Mouse (Mus musculus) bone marrow, adult 2 months (tissue): Measurements from ENCODE around the gene Carmil1. TPM values are rescaled to one million over a fixed set of nuclear protein-coding genes. Genes with fewer than 3 reads are reported as not detected.

Experiments used
- H3K27ac ChIP-seq: fragments of 200-500 bp; 2 replicates; pipeline ENCODE4 v1.5.1; 2012; ENCODE audit warnings: low read depth, mild to moderate bottlenecking, control low read depth, inconsistent platforms, low read length; ENCODE audit not compliant: control insufficient read depth, poor library complexity, insufficient read depth
- H3K4me1 ChIP-seq: fragments of 200-500 bp; 2 replicates; pipeline ENCODE4 v1.6.1; 2011; ENCODE audit warnings: low read length; ENCODE audit not compliant: control insufficient read depth, insufficient read depth
- H3K4me3 ChIP-seq: fragments of 200-500 bp; replicated peaks from 2 replicates; pipeline ENCODE3; 2011; ENCODE audit warnings: mild to moderate bottlenecking, low read depth, low read length, control low read depth; ENCODE audit not compliant: control insufficient read depth
- CTCF ChIP-seq: fragments of 200-500 bp; IDR thresholded peaks from 2 replicates; pipeline ENCODE4 v1.5.1; 2011; ENCODE audit warnings: low read length, control low read depth; ENCODE audit not compliant: control insufficient read depth, insufficient read depth
- POLR2A ChIP-seq: fragments of 200-500 bp; IDR thresholded peaks from 2 replicates; pipeline ENCODE4 v1.6.1; 2011; ENCODE audit warnings: low read depth, mild to moderate bottlenecking, control low read depth, low read length, borderline replicate concordance; ENCODE audit not compliant: control insufficient read depth
- WGBS: fragments of 180-500 bp; shearing (Covaris S2); methylation state at CpG from one replicate; pipeline ENCODE4 v1.1.7; 2018; 5-methylcytosine and 5-hydroxymethylcytosine counted together
- polyA plus RNA-seq: library from polyadenylated mRNA; stranded (reverse); fragments of >200 nt; gene quantifications from 2 replicates; pipeline ENCODE4 v1.2.4, GENCODE M21; 2011; ENCODE audit warnings: low replicate concordance; ENCODE audit not compliant: missing spikeins, insufficient read depth, insufficient read length

Gene Carmil1
- polyA plus RNA-seq = 6.5 and 9.8 TPM in 2 replicates

DNA sequence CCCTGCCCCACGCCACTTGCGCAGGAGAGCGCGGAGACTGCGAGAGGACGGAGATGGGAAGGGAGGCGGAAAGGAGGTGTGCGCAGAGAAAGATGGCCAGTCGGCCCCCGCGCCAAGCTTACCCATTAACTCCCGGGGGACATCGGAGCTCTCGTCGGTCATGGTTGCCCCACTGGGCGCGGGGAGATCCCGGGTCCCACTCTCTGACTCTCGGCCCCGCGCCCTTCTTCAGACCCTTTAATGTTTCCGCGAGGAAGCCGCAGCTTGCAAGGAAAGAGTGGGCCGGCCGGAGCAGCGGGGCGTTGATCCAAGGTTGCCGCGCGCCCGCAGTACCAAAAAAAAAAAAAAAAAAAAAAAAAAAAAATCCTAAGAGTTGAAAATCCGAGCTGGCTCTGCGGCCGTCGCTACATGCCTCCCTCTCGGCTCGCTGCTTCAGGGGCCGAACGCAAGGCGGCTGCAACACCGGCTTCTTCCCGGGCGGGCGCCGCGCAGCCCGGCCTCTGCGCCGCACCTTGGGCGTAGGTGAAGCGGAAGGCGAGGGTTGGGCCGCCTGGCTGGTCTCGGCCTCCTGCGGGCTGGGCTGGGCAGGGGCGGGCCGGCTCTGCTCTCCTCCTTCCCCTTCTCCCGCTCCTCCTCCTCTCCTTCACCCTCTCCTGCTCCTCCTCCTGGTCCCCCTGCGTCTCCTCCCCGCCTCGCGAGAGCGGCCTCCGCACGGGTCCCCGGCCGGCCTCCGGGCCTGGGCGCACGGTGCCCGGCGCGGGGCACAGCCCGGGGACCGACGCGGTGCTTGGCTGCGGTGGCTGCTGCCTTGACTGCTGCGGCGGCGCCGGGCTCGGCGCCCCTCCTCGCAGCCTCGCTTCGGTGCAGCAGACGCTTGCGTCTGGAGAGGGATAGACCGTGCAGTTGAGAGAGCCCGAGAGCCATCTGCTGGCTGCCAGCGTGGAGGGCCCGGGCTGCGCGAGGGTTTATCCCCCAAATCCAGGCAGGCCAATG, at the start of gene Carmil1:
TSS of gene Carmil1 (minus strand) at position 357 of the 993 bp plus-strand sequence.
- WGBS = under 1% methylated on average over 96 of the region's 96 CpGs
- Histone ChIP-seq H3K4me1 (no peaks in the 10 kb centered on the region), H3K27ac (peak within 1 kb of the TSS; percentile 51; the same call in 1 of the 2 replicates), H3K4me3 (peak within 1 kb of the TSS; percentile 53)
- TF ChIP-seq CTCF (peak; percentile 48; the same call in 1 of the 2 replicates), POLR2A (no peak)

DNA sequence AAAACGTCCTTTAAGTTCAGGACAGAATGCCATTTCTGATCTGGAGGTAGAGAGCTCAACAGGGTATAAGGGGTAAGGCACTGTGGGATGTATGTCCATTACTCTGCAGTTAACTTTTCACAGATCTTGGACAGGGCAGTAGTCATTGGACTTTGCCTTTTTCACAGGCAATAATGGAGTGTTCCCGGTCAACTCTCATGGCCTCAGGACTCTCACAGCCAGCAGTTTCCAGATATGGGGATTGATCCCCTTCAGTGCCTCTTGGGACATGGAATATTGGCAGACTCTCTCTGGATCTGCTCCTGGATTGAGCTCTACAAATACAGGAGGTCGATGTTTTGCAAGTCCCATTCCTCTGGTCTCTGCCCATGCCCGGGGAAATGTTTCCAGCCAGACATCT, 49.5 kb upstream of the Carmil1 start:
- no peak for TF ChIP-seq CTCF
- Histone ChIP-seq H3K4me1 (no peaks in the 10 kb centered on the region; the same call in 1 of the 2 replicates), H3K4me3 (no peak overlapping the region), H3K27ac (no peak overlapping the region)
- WGBS = 74% methylated on average over 4 of the region's 4 CpGs

DNA sequence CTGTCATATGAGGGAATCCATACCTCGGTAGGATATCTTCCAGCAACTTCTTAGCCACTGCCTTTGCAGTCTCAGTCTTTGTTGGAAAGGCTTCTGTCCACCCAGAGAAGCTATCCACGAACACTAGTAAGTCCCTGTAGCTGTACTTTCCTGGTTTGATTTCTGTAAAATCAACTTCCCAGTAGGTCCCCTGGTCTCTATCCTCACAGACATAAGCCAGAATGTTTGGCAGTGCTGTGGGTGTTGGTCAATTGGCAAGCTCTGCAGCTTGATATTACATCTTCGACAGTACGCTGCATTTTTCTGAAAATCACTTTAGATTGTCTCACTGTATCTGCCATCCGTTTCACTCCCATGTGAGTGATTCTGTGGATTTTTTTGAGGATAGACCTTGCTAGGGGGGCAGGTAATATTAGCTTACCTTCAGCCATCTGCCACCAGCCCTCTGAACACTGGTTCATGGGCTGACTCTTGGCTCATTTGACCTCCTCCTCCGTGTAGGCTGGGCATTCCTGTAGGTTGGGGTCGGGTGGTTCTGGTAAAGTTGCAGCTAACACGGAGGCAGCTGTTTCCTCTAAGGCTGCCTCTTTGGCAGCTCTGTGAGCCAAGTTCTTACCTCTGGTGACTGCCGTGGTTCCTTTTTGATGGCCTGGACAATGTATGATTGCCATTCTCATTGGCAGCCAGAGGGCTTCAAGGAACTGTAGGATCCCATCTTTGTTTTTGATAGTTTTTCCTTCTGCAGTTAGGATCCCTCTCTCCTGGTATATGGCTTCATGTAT, 47.6 kb upstream of the Carmil1 start:
- WGBS = 42% methylated on average over 9 of the region's 9 CpGs
- Histone ChIP-seq H3K4me1 (no peaks in the 10 kb centered on the region; the same call in 1 of the 2 replicates), H3K27ac (no peak overlapping the region), H3K4me3 (no peak overlapping the region)
- no peak for TF ChIP-seq POLR2A

DNA sequence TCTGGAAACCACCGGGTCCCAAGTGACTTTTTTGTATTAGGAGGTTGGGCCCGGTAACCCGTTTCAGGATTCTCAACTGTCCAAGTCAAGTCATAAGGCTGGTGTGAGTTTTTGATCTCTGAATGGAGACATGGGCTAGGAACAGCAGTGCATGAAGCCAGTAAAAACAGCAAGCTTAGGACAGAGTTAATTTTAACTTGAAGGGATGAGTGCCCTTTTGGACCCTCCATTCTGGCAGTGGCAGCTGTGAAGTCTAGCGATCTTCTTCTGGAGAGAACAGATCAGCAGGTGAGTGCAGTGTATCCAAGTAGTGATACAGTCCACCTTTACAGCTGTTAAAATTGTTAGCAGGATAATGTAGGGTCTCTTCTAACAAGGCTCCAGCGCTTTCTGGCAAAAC, 46.6 kb upstream of the Carmil1 start, which contains the start of gene Cmah:
TSS of gene Cmah (plus strand) at position 204 of the 400 bp plus-strand sequence.
- TF ChIP-seq CTCF = no peak
- no peak for TF ChIP-seq POLR2A
- Histone ChIP-seq H3K4me1 (no peaks in the 10 kb centered on the region; the same call in 1 of the 2 replicates), H3K27ac (no peak within 1 kb of the TSS), H3K4me3 (no peak within 1 kb of the TSS)
- WGBS = 73% methylated on average over 5 of the region's 5 CpGs

DNA sequence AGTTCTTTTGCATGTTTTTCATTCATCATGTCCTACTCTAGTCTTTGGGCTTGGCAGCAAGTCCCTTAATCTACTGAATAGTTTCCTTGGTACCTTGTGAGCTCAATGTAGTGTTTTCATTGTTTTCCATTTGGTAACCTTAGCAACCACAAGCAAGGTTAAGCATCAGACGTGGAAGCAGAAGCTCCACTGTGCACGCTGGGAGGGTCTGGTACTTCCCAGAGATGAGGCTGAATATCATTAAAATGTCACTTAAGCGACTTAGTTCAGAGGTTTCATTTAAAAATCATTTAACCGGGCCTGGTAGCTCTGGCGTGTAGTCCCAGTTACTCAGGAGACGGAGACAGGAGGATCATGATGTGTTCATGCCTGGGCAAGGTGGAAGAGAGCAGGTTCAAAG, 40.7 kb upstream of the Carmil1 start:
- no peak overlapping the region for H3K4me3 ChIP-seq
- TF ChIP-seq POLR2A (no peak), CTCF (no peak)
- no peak overlapping the region for H3K27ac ChIP-seq
- H3K4me1 ChIP-seq = no peaks in the 10 kb centered on the region
- 77% methylated on average over 6 of the region's 6 CpGs for WGBS

DNA sequence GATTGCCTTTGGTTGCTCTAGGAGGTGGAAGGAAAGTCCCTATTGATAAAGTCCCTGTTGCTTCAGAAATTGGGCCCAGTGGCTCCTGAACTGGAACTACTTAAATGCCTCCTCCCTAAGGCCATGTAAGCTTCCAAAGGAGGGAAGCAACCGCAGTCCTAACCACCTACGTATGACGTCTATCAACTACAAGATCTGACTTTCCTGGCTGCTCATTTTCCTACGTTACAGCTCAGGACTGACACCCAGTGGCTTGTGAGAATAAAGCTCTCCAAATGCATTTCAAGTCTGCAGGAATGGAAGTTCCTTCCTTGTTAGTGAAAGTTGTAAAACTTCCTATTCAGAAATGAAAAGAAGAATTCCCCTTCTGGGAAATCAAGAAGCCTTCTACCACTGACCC, 38.0 kb upstream of the Carmil1 start:
- WGBS = 4% methylated on average over 4 of the region's 4 CpGs
- H3K27ac ChIP-seq = no peak overlapping the region
- no peaks in the 10 kb centered on the region for H3K4me1 ChIP-seq
- TF ChIP-seq POLR2A (no peak), CTCF (no peak)
- H3K4me3 ChIP-seq = no peak overlapping the region

DNA sequence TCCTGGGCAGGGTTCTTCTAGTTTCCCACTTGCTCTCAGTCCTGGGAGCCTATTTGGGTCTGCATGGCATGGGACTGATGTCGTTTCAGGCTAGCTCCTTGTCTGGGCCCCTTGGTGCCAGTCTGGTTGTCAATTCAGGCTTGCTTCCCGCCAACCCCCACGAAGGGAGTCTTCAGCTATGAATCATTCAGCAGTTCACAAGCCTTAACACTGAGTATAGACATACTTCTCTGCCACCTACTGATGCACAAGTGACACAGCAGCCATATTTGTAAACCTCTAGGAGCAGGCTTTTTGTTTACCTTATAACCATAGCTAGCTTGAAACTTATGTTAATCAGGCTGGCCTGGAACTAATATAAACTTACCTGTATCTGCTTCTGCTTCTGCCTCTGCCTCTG, 36.0 kb upstream of the Carmil1 start:
- 63% methylated on average over 3 of the region's 3 CpGs for WGBS
- TF ChIP-seq CTCF = no peak
- TF ChIP-seq POLR2A = no peak

More for the DNA sequence above, 36.0 kb upstream of the Carmil1 start:
- Histone ChIP-seq H3K4me3 (no peak overlapping the region), H3K4me1 (no peaks in the 10 kb centered on the region), H3K27ac (peak overlapping the region; percentile 21; the same call in 1 of the 2 replicates)
